Mouse (Mus musculus): Measurements from ENCODE around the gene Vmn2r28. TPM values are rescaled to one million over a fixed set of nuclear protein-coding genes. Genes with fewer than 3 reads are reported as not detected.
"Not testable (repeated sequence)": the region's sequence is repeated elsewhere in the genome, so short reads cannot be mapped to it uniquely, and the experiment has no call there.

Vmn2r28 gene
- not detected in 2 replicates for polyA plus RNA-seq (2014; fragmentation: Nextera tagmentation; extraction: Ambion mirVana)

DNA sequence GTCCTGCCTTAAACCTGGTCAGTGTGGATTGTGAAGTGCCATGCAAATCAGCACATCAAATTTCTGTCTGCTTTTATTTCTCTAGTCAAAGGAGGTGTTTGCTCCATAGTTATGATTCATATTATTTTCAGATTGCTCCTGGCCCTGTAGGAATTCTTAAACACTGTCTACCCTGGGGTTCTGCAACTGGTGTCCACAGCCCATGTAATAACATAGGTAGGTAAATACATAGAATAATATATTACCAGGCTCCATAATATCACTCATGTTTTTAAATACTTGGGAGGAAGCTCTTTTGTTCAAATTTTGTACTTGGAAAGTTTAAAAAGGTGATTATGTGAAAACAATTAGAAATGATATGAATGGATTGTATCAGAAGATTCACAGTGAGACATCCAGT lies at the start of gene Vmn2r28:
TSS of gene Vmn2r28 (minus strand) at position 101 of the 400 bp plus-strand sequence.
- not testable (repeated sequence) for H3K4me3 ChIP-seq (ENCODE audit: low read depth, low read length); H3K27me3 ChIP-seq (ENCODE audit: control insufficient read depth, insufficient read depth, low read length); H3K27ac ChIP-seq (ENCODE audit: low read depth, low read length); H3K9me3 ChIP-seq (ENCODE audit: control insufficient read depth, low read length); H3K4me2 ChIP-seq (ENCODE audit: low read depth); DNase-seq (ENCODE audit: low spot score); ATAC-seq (ENCODE audit: insufficient read depth, low FRiP score, low TSS enrichment); H3K4me1 ChIP-seq (ENCODE audit: control insufficient read depth, insufficient read depth, low read length); H3K36me3 ChIP-seq (ENCODE audit: control insufficient read depth, insufficient read depth, low read length); H3K9ac ChIP-seq (ENCODE audit: low read length)

DNA sequence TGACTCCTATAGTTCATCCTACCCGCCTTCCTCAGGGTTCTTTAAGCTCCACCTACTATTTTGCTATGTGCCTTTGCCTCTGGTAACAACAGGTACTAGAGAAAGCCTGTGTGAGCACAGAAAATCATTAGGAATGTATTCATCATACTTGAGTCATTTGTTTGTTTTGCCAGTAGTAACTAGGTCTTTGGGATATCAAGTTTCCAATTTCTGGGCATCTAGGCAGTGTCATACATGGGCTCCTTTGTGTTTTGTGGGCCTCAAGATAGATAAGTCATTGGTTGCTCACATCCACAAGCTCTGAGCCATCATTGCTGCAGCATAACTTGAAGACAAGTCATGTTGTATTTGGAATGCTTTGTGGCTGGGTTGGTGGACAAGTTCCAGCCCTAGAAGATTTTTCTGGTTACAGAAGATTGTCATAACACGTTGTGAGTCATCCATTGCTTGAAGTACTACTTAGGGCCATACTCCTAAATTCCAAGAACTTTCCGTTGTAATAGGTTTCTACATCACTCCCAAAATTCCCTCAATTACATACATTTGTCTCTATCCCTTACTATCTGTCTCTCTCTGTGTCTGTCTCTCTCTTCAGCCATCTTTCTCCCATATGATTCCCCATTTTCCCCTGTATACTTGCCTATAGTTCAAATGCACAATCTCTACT lies 47.1 kb upstream of the Vmn2r28 start:
- H3K4me2 ChIP-seq (ENCODE audit: low read depth); H3K4me3 ChIP-seq (ENCODE audit: low read depth, low read length); H3K9me3 ChIP-seq (ENCODE audit: control insufficient read depth, low read length); H3K4me1 ChIP-seq (ENCODE audit: control insufficient read depth, insufficient read depth, low read length); H3K36me3 ChIP-seq (ENCODE audit: control insufficient read depth, insufficient read depth, low read length); DNase-seq (ENCODE audit: low spot score); H3K9ac ChIP-seq (ENCODE audit: low read length); H3K27ac ChIP-seq (ENCODE audit: low read depth, low read length); ATAC-seq (ENCODE audit: insufficient read depth, low FRiP score, low TSS enrichment); H3K27me3 ChIP-seq (ENCODE audit: control insufficient read depth, insufficient read depth, low read length): not testable (repeated sequence)
- WGBS, result 59% methylated on average over 3 of the region's 3 CpGs

DNA sequence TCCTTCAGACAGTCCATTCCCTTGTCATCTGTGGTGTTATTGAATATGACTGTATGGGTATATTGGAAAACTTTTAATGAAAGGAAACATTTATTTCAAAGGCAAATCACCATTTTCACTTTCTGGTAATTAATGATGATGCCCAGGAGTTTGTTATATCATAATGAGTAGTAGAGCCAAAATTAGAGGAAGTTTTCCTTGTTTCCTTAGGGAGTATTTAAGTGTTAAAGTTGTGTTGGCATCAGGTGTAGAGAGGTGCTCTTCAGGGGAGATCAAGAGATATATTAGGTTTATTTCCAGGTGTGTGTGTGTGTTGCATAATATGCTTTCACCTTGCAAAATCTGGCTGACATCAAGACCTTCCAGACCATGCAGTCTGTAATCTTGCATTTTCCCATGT lies 37.1 kb downstream of the Vmn2r28 start, which contains the start of gene Vmn1r59:
TSS of gene Vmn1r59 (minus strand) at position 101 of the 400 bp plus-strand sequence.
- Histone ChIP-seq H3K36me3 (ENCODE audit: control insufficient read depth, insufficient read depth, low read length) (no peaks in the 10 kb centered on the region), H3K9ac (ENCODE audit: low read length) (no peak within 1 kb of the TSS), H3K4me1 (ENCODE audit: control insufficient read depth, insufficient read depth, low read length) (no peaks in the 10 kb centered on the region), H3K4me3 (ENCODE audit: low read depth, low read length) (no peak within 1 kb of the TSS), H3K4me2 (ENCODE audit: low read depth) (no peak within 1 kb of the TSS), H3K9me3 (ENCODE audit: control insufficient read depth, low read length) (peaks cover 14% of the 10 kb centered on the region), H3K27ac (ENCODE audit: low read depth, low read length) (no peak within 1 kb of the TSS), H3K27me3 (ENCODE audit: control insufficient read depth, insufficient read depth, low read length) (no peaks in the 10 kb centered on the region)
- DNase-seq (ENCODE audit: low spot score) (no peak), ATAC-seq (ENCODE audit: insufficient read depth, low FRiP score, low TSS enrichment) (no peak)

DNA sequence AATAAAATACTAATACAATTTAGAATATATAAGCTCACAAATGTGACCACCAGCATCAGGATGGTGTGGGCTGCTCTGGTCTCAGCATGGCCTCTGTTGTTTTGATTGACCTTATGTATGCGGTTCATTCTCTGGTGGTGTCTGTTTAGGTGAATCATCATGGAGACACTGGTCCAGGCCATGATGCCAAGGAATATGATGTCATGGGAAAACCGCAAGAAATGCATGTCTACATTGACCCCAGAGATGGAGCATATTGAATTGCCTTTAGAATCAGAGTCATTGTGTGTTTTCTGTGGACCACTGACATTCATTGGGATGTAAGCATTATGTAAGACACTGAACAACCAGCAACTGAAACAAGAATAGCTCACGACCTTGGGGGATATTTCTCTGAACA lies 39.7 kb downstream of the Vmn2r28 start:
- H3K4me3 ChIP-seq (ENCODE audit: low read depth, low read length); DNase-seq (ENCODE audit: low spot score); H3K4me2 ChIP-seq (ENCODE audit: low read depth); H3K9ac ChIP-seq (ENCODE audit: low read length); H3K4me1 ChIP-seq (ENCODE audit: control insufficient read depth, insufficient read depth, low read length); H3K36me3 ChIP-seq (ENCODE audit: control insufficient read depth, insufficient read depth, low read length); ATAC-seq (ENCODE audit: insufficient read depth, low FRiP score, low TSS enrichment); H3K27ac ChIP-seq (ENCODE audit: low read depth, low read length); H3K27me3 ChIP-seq (ENCODE audit: control insufficient read depth, insufficient read depth, low read length): not testable (repeated sequence)
- H3K9me3 ChIP-seq (ENCODE audit: control insufficient read depth, low read length), result peaks cover 14% of the 10 kb centered on the region
- 75% methylated on average over 3 of the region's 3 CpGs for WGBS

DNA sequence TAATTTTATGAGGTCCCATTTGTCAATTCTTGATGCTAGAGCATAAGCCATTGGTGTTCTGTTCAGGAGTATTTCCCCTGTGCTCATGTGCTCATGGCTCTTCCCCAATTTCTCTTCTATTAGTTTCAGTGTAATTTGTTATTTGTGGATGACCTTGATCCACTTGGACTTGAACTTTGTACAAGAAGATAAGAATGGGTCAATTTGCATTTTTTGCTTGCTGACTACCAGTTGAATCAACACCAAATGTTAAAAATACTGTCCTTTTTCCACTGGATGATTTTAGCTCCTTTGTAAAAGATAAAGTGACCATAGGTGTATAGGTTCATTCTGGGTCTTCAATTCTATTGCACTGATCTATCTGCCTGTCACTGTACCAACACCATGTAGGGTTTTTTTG lies 45.1 kb downstream of the Vmn2r28 start:
- no peak for ATAC-seq (ENCODE audit: insufficient read depth, low FRiP score, low TSS enrichment)
- Histone ChIP-seq H3K4me2 (ENCODE audit: low read depth) (no peak overlapping the region), H3K4me1 (ENCODE audit: control insufficient read depth, insufficient read depth, low read length) (no peaks in the 10 kb centered on the region), H3K4me3 (ENCODE audit: low read depth, low read length) (no peak overlapping the region), H3K9ac (ENCODE audit: low read length) (no peak overlapping the region), H3K9me3 (ENCODE audit: control insufficient read depth, low read length) (peaks cover 2% of the 10 kb centered on the region; the same call in 1 of the 2 replicates), H3K36me3 (ENCODE audit: control insufficient read depth, insufficient read depth, low read length) (no peaks in the 10 kb centered on the region), H3K27me3 (ENCODE audit: control insufficient read depth, insufficient read depth, low read length) (no peaks in the 10 kb centered on the region), H3K27ac (ENCODE audit: low read depth, low read length) (no peak overlapping the region)
- no peak for DNase-seq (ENCODE audit: low spot score)

Other genes with a start within 250 kb of the Vmn2r28 start
- gene Gm5065, start 143.4 kb downstream of the Vmn2r28 start, polyA plus RNA-seq (2014; fragmentation: Nextera tagmentation; extraction: Ambion mirVana), result not detected in 2 replicates
- gene Nlrp2, start 142.9 kb downstream of the Vmn2r28 start, polyA plus RNA-seq (2014; fragmentation: Nextera tagmentation; extraction: Ambion mirVana), result not detected in 2 replicates
- not detected in 2 replicates for gene Vmn1r58, start 80.6 kb downstream of the Vmn2r28 start, polyA plus RNA-seq (2014; fragmentation: Nextera tagmentation; extraction: Ambion mirVana)
- gene Vmn1r59, start 37.2 kb downstream of the Vmn2r28 start, polyA plus RNA-seq (2014; fragmentation: Nextera tagmentation; extraction: Ambion mirVana), result not detected in 2 replicates
- not detected in 2 replicates for gene Vmn1r60, start 53.4 kb upstream of the Vmn2r28 start, polyA plus RNA-seq (2014; fragmentation: Nextera tagmentation; extraction: Ambion mirVana)
- gene Vmn1r61, start 119.3 kb upstream of the Vmn2r28 start, polyA plus RNA-seq (2014; fragmentation: Nextera tagmentation; extraction: Ambion mirVana), result not detected in 2 replicates
- gene Vmn1r62, start 179.7 kb upstream of the Vmn2r28 start, polyA plus RNA-seq (2014; fragmentation: Nextera tagmentation; extraction: Ambion mirVana), result not detected in 2 replicates